Mouse (Mus musculus) heart, embryonic 11.5 days (tissue): ENCODE measurements around the gene Cd96. TPM values are rescaled to one million over a fixed set of nuclear protein-coding genes. Genes with fewer than 3 reads are reported as not detected.
A peak's percentile ranks its signal among the peaks of the same experiment; 100 is the strongest.

ENCODE experiments used
- ATAC-seq: fragments of 200-750 bp; cut with Nextera tagmentation; replicated peaks from 2 replicates; pipeline ENCODE4 v1.8.0; 2017; ENCODE audit warnings: moderate library complexity; ENCODE audit not compliant: insufficient number of reproducible peaks, low FRiP score, low TSS enrichment
- H3K27ac ChIP-seq: fragments of 300-500 bp; sonication (generic); 2 replicates; pipeline ENCODE4 v1.5.1; 2014; ENCODE audit warnings: mild to moderate bottlenecking, low read depth, low read length
- H3K27me3 ChIP-seq: fragments of 300-500 bp; sonication (generic); 2 replicates; pipeline ENCODE4 v1.6.1; 2014; ENCODE audit warnings: mild to moderate bottlenecking, low read length, mixed read lengths; ENCODE audit not compliant: control insufficient read depth, insufficient read depth
- H3K36me3 ChIP-seq: fragments of 300-500 bp; sonication (generic); 2 replicates; pipeline ENCODE4 v1.6.1; 2014; ENCODE audit warnings: mild to moderate bottlenecking, low read length, moderate library complexity, mixed read lengths; ENCODE audit not compliant: control insufficient read depth, insufficient read depth
- H3K4me1 ChIP-seq: fragments of 300-500 bp; sonication (generic); 2 replicates; pipeline ENCODE4 v1.6.1; 2014; ENCODE audit warnings: low read length; ENCODE audit not compliant: control insufficient read depth, insufficient read depth
- H3K4me2 ChIP-seq: fragments of 300-500 bp; sonication (generic); 2 replicates; pipeline ENCODE4 v1.6.1; 2014; ENCODE audit warnings: mild to moderate bottlenecking, moderate library complexity
- H3K4me3 ChIP-seq: fragments of 300-500 bp; sonication (generic); 2 replicates; pipeline ENCODE4 v1.5.1; 2014; ENCODE audit warnings: low read depth, low read length
- H3K9ac ChIP-seq: fragments of 300-500 bp; sonication (generic); 2 replicates; pipeline ENCODE4 v1.6.1; 2014; ENCODE audit warnings: mild to moderate bottlenecking, low read depth, low read length, moderate library complexity
- H3K9me3 ChIP-seq: fragments of 300-500 bp; sonication (generic); replicated peaks from 2 replicates; pipeline ENCODE4 v1.6.1; 2016; ENCODE audit warnings: low read length; ENCODE audit not compliant: control insufficient read depth
- WGBS: fragments of 180-500 bp; shearing (Covaris S2); extraction: QIAGEN DNeasy Blood & Tissue Kit; methylation state at CpG from one replicate; pipeline ENCODE4 v1.1.7; 2014; ENCODE audit not compliant: insufficient replicate concordance; 5-methylcytosine and 5-hydroxymethylcytosine counted together
- polyA plus RNA-seq: library from polyadenylated mRNA; unstranded; fragments of >200 nt; fragmentation: Nextera tagmentation; extraction: Ambion mirVana; gene quantifications from 2 replicates; pipeline ENCODE4 v1.2.1, GENCODE M21; 2014

The Cd96 gene
- polyA plus RNA-seq, 1 experiment from 2014 or later: not detected

DNA sequence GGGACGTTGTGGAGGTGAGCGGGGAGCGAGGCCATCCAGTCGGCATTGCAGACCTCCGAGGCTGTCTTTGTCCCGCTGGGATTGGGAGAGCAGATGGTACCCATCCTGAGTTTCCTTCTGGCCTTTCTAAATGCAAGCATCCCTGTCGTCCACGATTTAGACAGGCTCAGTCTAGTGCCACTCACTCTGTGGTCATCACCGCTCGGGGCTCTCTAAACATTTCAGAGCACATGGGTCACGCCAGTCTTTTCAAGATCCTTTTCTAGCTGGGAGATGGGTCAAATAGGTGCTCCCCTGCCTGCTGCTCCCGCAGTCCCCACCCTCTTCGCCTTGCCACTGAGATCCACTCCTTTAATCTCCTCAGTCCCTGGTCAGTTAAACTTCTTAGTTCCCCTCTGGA, 110.3 kb downstream of the Cd96 start:
- Histone ChIP-seq H3K27me3 (no peaks in the 10 kb centered on the region), H3K4me1 (peaks cover 2% of the 10 kb centered on the region; the same call in 1 of the 2 replicates), H3K4me2 (peak overlapping the region; percentile 91), H3K9me3 (no peaks in the 10 kb centered on the region), H3K9ac (peak overlapping the region; percentile 73), H3K36me3 (no peaks in the 10 kb centered on the region), H3K27ac (no peak overlapping the region), H3K4me3 (peak overlapping the region; percentile 66)
- ATAC-seq: peak; percentile 8; the same call in 1 of the 2 replicates
- WGBS: 3% methylated on average over 13 of the region's 13 CpGs

DNA sequence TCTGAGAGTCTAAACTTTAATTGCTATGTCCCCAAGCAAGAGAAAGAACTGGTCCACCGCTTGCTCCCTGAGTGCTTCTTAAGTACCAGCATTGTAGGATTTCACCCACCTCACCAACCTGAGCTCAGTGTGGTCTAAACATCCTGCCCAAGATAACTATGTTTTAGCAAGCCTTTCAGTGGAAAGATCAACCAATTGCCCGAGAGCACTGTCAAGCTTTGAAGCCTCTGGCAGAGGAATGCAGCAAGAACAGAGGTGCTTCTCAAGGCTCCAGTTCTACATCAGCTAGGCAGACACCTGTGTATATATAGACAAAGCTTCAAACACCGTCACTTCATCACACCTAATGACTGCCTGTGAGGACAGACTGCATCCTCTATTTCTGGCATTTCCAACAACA, 111.3 kb downstream of the Cd96 start:
- Histone ChIP-seq H3K9ac (no peak overlapping the region), H3K9me3 (no peaks in the 10 kb centered on the region), H3K4me1 (peaks cover 2% of the 10 kb centered on the region; the same call in 1 of the 2 replicates), H3K4me2 (no peak overlapping the region), H3K36me3 (no peaks in the 10 kb centered on the region), H3K27me3 (no peaks in the 10 kb centered on the region), H3K27ac (no peak overlapping the region), H3K4me3 (no peak overlapping the region)
- ATAC-seq: no peak
- WGBS: 63% methylated on average over 3 of the region's 3 CpGs

GRCm38 (mm10) chr16:46008036-46008605, 111.9 kb downstream of the Cd96 start:
- H3K9me3 ChIP-seq: no peaks in the 10 kb centered on the region
- no peak for ATAC-seq
- no peaks in the 10 kb centered on the region for H3K36me3 ChIP-seq
- H3K4me2 ChIP-seq: no peak overlapping the region
- no peak overlapping the region for H3K9ac ChIP-seq
- no peaks in the 10 kb centered on the region for H3K27me3 ChIP-seq
- H3K4me3 ChIP-seq: no peak overlapping the region
- H3K27ac ChIP-seq: no peak overlapping the region
- 78% methylated on average over 5 of the region's 5 CpGs for WGBS
- peaks cover 2% of the 10 kb centered on the region; the same call in 1 of the 2 replicates for H3K4me1 ChIP-seq

- Histone ChIP-seq H3K4me2 (no peak overlapping the region), H3K4me1 (peaks cover 2% of the 10 kb centered on the region; the same call in 1 of the 2 replicates), H3K4me3 (no peak overlapping the region), H3K27ac (no peak overlapping the region), H3K9ac (no peak overlapping the region), H3K9me3 (no peaks in the 10 kb centered on the region), H3K36me3 (no peaks in the 10 kb centered on the region), H3K27me3 (no peaks in the 10 kb centered on the region)
- 63% methylated on average over 10 of the region's 10 CpGs for WGBS
- ATAC-seq: no peak
Observed at GRCm38 (mm10) chr16:46006261-46006660, 113.8 kb downstream of the Cd96 start.

DNA sequence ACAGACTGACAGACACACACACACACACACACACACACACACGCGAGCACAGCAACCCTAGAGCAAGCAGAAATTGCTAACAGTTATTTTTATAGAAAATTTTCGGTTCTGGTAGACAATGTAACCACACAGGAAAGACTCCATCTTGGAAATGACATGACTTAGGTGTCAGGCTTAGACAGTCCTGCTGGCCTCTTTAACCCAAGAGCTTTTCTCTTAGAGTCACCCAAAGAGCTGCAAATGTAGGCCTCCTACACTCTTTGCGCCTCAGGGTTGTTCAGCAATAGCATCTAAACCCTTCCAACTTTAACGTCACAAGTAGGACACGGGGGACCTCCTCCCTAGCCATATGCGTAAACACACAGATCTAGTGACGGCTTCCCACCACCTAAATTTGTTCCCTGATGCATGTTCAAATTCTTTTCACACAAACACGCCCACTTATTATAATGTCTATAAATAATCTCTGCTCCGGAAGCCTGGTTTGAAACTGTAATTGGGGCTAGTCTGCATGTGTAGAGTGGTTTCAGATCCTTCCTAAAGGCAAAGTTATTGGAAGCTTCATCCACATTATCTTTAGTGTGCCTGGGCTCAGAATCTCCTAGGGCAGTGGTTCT, 118.4 kb downstream of the Cd96 start:
- Histone ChIP-seq H3K27me3 (no peaks in the 10 kb centered on the region), H3K27ac (no peak overlapping the region), H3K9ac (no peak overlapping the region), H3K4me2 (no peak overlapping the region), H3K4me1 (no peaks in the 10 kb centered on the region), H3K4me3 (no peak overlapping the region), H3K36me3 (no peaks in the 10 kb centered on the region), H3K9me3 (no peaks in the 10 kb centered on the region)
- WGBS: 84% methylated on average over 10 of the region's 10 CpGs
- ATAC-seq: no peak

GRCm38 (mm10) chr16:46000976-46001375, 119.1 kb downstream of the Cd96 start:
- H3K4me1 ChIP-seq: no peaks in the 10 kb centered on the region
- no peak overlapping the region for H3K4me2 ChIP-seq
- no peaks in the 10 kb centered on the region for H3K9me3 ChIP-seq
- no peak overlapping the region for H3K9ac ChIP-seq
- no peak for ATAC-seq
- no peaks in the 10 kb centered on the region for H3K27me3 ChIP-seq
- no peak overlapping the region for H3K27ac ChIP-seq
- 89% methylated on average over 3 of the region's 3 CpGs for WGBS
- H3K36me3 ChIP-seq: no peaks in the 10 kb centered on the region
- no peak overlapping the region for H3K4me3 ChIP-seq

DNA sequence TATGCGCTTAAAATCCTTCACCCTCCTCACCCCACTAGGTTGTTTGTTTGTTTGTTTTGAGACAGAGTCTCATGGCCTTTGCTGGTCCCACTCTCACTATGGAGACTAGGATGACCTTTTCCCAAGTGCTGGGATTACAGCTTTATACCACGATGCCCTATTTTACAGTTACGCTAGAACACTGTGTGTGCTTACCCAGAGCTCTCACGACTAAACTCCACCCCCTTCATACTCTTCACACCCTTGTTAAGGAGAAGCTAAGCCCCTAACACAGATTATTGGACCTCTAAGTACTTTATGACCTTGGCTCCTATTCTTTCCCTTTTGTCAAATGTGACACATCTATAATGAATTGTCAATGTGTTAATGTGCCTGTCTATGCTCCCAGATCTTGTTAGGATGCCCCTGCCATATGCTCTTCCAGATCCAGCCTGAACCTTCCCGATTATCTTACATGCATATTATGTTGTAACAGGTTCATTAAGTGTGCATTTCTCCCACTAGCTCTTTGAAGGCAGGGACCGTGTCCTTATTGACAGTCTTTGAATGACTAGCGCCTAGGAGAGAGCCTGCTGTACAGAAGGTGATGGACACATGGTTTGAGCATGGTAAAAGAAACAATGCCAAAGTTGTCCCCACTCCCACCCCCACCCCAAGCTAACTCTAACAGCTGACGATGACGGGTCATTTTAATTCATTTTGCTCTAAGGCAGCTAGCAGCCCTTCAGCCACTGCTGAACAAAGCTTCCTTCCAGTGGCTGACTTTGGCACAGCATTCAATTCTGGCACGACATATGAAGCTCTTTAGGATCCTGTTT, 120.5 kb downstream of the Cd96 start:
- Histone ChIP-seq H3K4me2 (no peak overlapping the region), H3K27me3 (no peaks in the 10 kb centered on the region), H3K27ac (no peak overlapping the region), H3K36me3 (no peaks in the 10 kb centered on the region), H3K9me3 (no peaks in the 10 kb centered on the region), H3K9ac (no peak overlapping the region), H3K4me1 (no peaks in the 10 kb centered on the region), H3K4me3 (no peak overlapping the region)
- WGBS: 78% methylated on average over 10 of the region's 10 CpGs
- ATAC-seq: no peak

- no peak overlapping the region for H3K4me2 ChIP-seq
- H3K4me1 ChIP-seq: no peaks in the 10 kb centered on the region
- ATAC-seq: no peak
- no peaks in the 10 kb centered on the region for H3K27me3 ChIP-seq
- H3K9me3 ChIP-seq: no peaks in the 10 kb centered on the region
- WGBS: 64% methylated on average over 7 of the region's 7 CpGs
- H3K4me3 ChIP-seq: no peak overlapping the region
- no peak overlapping the region for H3K27ac ChIP-seq
- H3K9ac ChIP-seq: no peak overlapping the region
- H3K36me3 ChIP-seq: no peaks in the 10 kb centered on the region
Observed at GRCm38 (mm10) chr16:45998231-45998630, 121.8 kb downstream of the Cd96 start.
